Mouse (Mus musculus): ENCODE results near the gene Ap3b1.

DNA sequence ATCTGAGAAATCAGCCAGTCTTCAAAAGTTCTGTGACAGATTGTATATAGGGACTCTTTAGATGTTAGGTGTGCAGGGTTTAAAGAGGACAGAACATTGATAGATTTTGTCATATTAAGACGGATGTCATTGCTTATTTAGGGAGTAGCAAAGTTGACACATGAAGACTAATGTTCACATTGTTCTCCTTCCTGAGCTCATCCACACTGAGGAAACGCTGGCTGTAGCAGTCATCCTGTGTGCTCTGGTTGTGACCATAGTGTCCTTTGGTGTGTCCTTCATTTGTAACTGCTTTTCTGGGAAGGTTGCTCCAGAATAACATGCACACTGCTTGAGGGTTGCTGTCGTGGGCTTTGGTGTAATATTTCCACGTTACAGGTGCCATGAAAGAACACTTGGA lies 100.4 kb downstream of the Ap3b1 start:
- TF ChIP-seq CTCF (IDR thresholded peaks at IDR 0.05; ENCODE audit: low read depth, low read length), result no peak
- TF ChIP-seq POLR2A (IDR thresholded peaks at IDR 0.05; ENCODE audit: extremely low read depth, insufficient read depth, low read length), result no peak

Data from liver, adult 2 months (tissue).